In genomic region chr5:76305616-76306015, GRCm38 (mm10) we compare ENCODE assay signal across 8 mouse cellular contexts. TPM values are rescaled to one million over a fixed set of nuclear protein-coding genes. Genes with fewer than 3 reads are reported as not detected.
DNase-seq lines count a peak whose midpoint lies in the region; ATAC-seq lines count a peak whose summit lies in the region.
"Had no signal": no experiment of that assay in that cellular context is flagged by ENCODE, and none has a peak within 500 bp of the region (broad histone marks: within the 10 kb centered on the region; RNA-seq: fewer than 3 reads in every experiment).

No protein-coding gene starts in this region.

- peaks cover 22% of the 10 kb centered on the region for H3K4me1 ChIP-seq in hindbrain, embryonic 16.5 days (ENCODE audit: control insufficient read depth, insufficient read depth, low read depth, low read length)

- peak overlapping the region; percentile 93 for H3K4me2 ChIP-seq in hindbrain, embryonic 16.5 days (ENCODE audit: low read length)

- no peak for ATAC-seq in hindbrain, embryonic 16.5 days
- ATAC-seq in megakaryocyte-erythroid progenitor cell, adult 5-6 weeks (replicated peaks; ENCODE audit: low FRiP score, low TSS enrichment, poor library complexity, severe bottlenecking): no peak

- no peaks in the 10 kb centered on the region for H3K9me3 ChIP-seq in hindbrain, embryonic 16.5 days (ENCODE audit: control insufficient read depth, low read length)

- no peak overlapping the region for H3K27ac ChIP-seq in hindbrain, embryonic 16.5 days (ENCODE audit: low read depth, low read length)

- DNase-seq in urinary bladder, postnatal 25 days (ENCODE audit: low spot score): peak; percentile 19
- no peak for DNase-seq in urinary bladder, adult 18-20 months (ENCODE audit: low spot score in 2 of 2)
- peak; percentile 50 for DNase-seq in embryo, embryonic 11 days
- DNase-seq in lung, postnatal 10 days: peak; percentile 23
- DNase-seq in frontal cortex, postnatal 14 days (ENCODE audit: low spot score in 2 of 2): no peak

- H3K36me3 ChIP-seq in hindbrain, embryonic 16.5 days (ENCODE audit: control insufficient read depth, insufficient read depth, low read length): no peaks in the 10 kb centered on the region

- H3K4me3 ChIP-seq in hindbrain, embryonic 16.5 days (ENCODE audit: low read length): peak overlapping the region; percentile 71

- no peaks in the 10 kb centered on the region for H3K27me3 ChIP-seq in hindbrain, embryonic 16.5 days (replicated peaks; ENCODE audit: control insufficient read depth, insufficient read depth, low read length)

- 2% methylated on average over 8 of the region's 8 CpGs for WGBS in hindbrain, embryonic 16.5 days

- peak overlapping the region; percentile 97 for H3K9ac ChIP-seq in hindbrain, embryonic 16.5 days (ENCODE audit: low read depth, low read length)

RNA-seq across cellular contexts. Expression of gene Clock, which starts 1.0 kb away (rescaled TPM):
- polyA plus RNA-seq in hindbrain, embryonic 16.5 days (2015; fragmentation: Nextera tagmentation; extraction: Ambion mirVana): 13.1 TPM in 2 replicates
- total RNA-seq in megakaryocyte-erythroid progenitor cell, adult 5-6 weeks (2014; fragmentation: Nextera tagmentation): 8.4 and 11.4 TPM in 2 replicates
- total RNA-seq in megakaryocyte-erythroid progenitor cell, adult 5-6 weeks (2017): 5.7 and 8.5 TPM in 2 replicates

RNA-seq across cellular contexts. Expression of gene Pdcl2, which starts 25.3 kb away (rescaled TPM):
- not detected in 2 replicates for polyA plus RNA-seq in hindbrain, embryonic 16.5 days (2015; fragmentation: Nextera tagmentation; extraction: Ambion mirVana)
- not detected in 2 replicates for total RNA-seq in megakaryocyte-erythroid progenitor cell, adult 5-6 weeks (2014; fragmentation: Nextera tagmentation)
- not detected in 2 replicates for total RNA-seq in megakaryocyte-erythroid progenitor cell, adult 5-6 weeks (2017)
- total RNA-seq: hematopoietic stem cell, adult 5-6 weeks had no signal

RNA-seq across cellular contexts. Expression of gene Nmu, which starts 58.0 kb away (rescaled TPM):
- polyA plus RNA-seq in hindbrain, embryonic 16.5 days (2015; fragmentation: Nextera tagmentation; extraction: Ambion mirVana): 1.7 and 2.3 TPM in 2 replicates
- not detected in 2 replicates for total RNA-seq in megakaryocyte-erythroid progenitor cell, adult 5-6 weeks (2014; fragmentation: Nextera tagmentation)
- not detected in 2 replicates for total RNA-seq in megakaryocyte-erythroid progenitor cell, adult 5-6 weeks (2017)
- total RNA-seq: hematopoietic stem cell, adult 5-6 weeks had no signal

Comparison
In these comparisons a context has a peak if more than half of its experiments do, and no peak if none do; other contexts are left out.
1. DNase-seq: peak in urinary bladder, postnatal 25 days (single experiment), embryo, embryonic 11 days (single experiment) and lung, postnatal 10 days (single experiment); none in urinary bladder, adult 18-20 months (0 of 2) and frontal cortex, postnatal 14 days (0 of 2).